Mouse (Mus musculus): ENCODE data around the gene Spout1. TPM values are rescaled to one million over a fixed set of nuclear protein-coding genes. Genes with fewer than 3 reads are reported as not detected.
A peak's percentile ranks its signal among the peaks of the same experiment; 100 is the strongest.
"Not testable (repeated sequence)": the region's sequence is repeated elsewhere in the genome, so short reads cannot be mapped to it uniquely, and the experiment has no call there.

Gene Spout1
- polyA plus RNA-seq, 1 experiment from 2014 or later = 56.7 TPM

DNA sequence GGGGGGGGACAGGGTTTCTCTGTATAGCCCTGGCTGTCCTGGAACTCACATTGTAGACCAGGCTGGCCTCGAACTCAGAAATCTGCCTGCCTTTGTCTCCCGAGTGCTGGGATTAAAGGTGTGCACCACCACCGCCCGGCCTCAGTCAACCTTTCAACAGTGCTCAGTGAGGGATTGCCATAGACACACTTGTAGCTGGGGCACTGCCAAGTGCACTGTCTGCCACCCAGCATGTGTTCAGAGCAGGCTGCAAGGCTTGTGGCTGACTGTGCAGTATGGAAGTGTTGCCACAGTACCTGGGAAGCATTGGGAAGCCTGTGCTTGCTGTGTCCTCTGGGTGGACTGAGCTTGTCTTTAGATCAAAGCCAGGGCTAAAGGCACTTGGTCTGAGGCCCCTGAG lies 38.2 kb downstream of the Spout1 start:
- not testable (repeated sequence) for H3K9ac ChIP-seq; H3K4me3 ChIP-seq (replicated peaks); H3K27ac ChIP-seq; H3K27me3 ChIP-seq (replicated peaks); H3K4me2 ChIP-seq; H3K9me3 ChIP-seq; H3K4me1 ChIP-seq; ATAC-seq (ENCODE audit: insufficient read depth, low FRiP score, low read depth)
- WGBS = 79% methylated on average over 4 of the region's 4 CpGs
- H3K36me3 ChIP-seq = peaks cover 36% of the 10 kb centered on the region

DNA sequence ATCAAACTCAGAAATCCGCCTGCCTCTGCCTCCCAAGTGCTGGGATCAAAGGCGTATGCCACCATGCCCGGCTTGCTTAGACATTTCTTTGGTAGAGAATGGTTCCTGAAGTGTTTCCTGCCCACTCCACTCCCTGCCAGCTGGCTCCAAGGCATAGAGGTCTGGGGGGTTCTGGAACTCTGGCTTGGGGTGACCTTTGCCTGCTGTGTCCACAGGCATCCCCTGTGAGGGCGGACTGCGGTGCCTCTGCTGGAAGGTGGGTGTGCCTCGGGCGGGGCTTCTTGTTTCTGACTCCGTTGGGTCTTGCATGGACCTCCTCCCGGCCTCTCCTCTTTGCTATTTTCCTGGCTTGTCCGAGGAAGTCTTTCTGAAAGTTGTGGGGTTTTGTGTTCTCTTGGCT lies 41.8 kb downstream of the Spout1 start:
- H3K27ac ChIP-seq = no peak overlapping the region
- ATAC-seq (ENCODE audit: insufficient read depth, low FRiP score, low read depth) = no peak
- H3K4me1 ChIP-seq = peaks cover 18% of the 10 kb centered on the region
- H3K9ac ChIP-seq = no peak overlapping the region
- H3K9me3 ChIP-seq = no peaks in the 10 kb centered on the region
- no peaks in the 10 kb centered on the region for H3K27me3 ChIP-seq (replicated peaks)
- no peak overlapping the region for H3K4me2 ChIP-seq
- no peak overlapping the region for H3K4me3 ChIP-seq (replicated peaks)
- WGBS = 81% methylated on average over 10 of the region's 10 CpGs
- H3K36me3 ChIP-seq = peaks cover 17% of the 10 kb centered on the region; the same call in 1 of the 2 replicates

DNA sequence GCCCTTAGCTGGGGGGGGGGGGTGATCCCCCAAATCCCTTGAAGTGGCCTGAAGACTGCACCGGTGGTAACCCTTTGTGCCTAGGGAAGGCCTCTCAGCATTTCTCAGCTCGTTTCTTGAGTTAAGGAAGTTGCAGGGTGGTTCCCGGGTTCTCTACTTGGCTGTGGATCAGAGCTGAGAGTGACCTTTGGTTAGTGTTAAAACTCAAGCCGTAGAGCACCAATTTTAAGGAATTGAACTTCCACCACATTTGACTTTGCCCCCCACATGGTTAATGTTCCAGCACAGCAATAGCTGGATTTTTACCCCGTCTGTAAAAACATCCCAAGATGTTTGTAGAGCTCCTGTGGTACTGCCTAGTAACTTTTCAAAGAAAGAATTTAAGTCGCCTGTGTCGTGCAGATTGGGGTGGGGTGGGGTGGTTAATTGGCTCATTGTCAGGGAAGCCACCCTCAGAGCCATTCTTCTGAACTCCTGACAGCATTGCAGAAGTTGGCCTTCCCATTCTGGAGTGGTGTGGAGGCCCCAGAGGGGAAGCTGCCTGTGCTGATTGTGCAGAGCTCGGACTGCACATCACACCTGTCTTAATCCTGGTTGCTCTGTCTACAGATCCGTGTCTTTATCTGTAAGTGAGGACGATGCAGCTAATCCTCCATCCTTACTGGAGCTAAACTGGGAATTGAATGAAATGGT lies 43.2 kb downstream of the Spout1 start:
- Histone ChIP-seq H3K27ac (peak overlapping the region; percentile 80; the same call in 1 of the 2 replicates), H3K9me3 (no peaks in the 10 kb centered on the region), H3K9ac (peak overlapping the region; percentile 87; the same call in 1 of the 2 replicates), H3K4me3 (replicated peaks) (peak overlapping the region; percentile 96), H3K27me3 (replicated peaks) (no peaks in the 10 kb centered on the region), H3K4me1 (peaks cover 18% of the 10 kb centered on the region), H3K4me2 (peak overlapping the region; percentile 87), H3K36me3 (peaks cover 8% of the 10 kb centered on the region; the same call in 1 of the 2 replicates)
- 64% methylated on average over 10 of the region's 10 CpGs for WGBS
- no peak for ATAC-seq (ENCODE audit: insufficient read depth, low FRiP score, low read depth)

DNA sequence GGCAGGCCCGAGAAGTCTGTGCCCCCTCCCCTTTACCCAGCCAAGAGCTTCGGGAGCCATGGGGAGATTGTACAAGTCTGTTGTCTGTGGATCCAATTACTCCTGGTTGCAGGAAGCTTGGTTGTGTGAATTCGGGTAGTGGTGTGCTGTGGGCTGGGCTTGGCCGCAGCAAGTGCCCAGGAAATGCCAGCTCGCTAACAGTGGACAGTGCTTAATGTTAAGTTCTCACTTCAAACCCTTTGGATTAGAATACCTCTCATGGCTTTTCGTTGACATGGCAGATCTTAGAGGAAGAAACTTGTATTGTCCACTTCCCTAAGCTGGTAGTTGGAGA lies 43.9 kb downstream of the Spout1 start:
- H3K4me1 ChIP-seq = peaks cover 18% of the 10 kb centered on the region
- H3K4me2 ChIP-seq = peak overlapping the region; percentile 87
- 20% methylated on average over 6 of the region's 6 CpGs for WGBS
- H3K27me3 ChIP-seq (replicated peaks) = no peaks in the 10 kb centered on the region
- no peaks in the 10 kb centered on the region for H3K9me3 ChIP-seq
- H3K9ac ChIP-seq = peak overlapping the region; percentile 87
- H3K4me3 ChIP-seq (replicated peaks) = peak overlapping the region; percentile 96
- H3K36me3 ChIP-seq = peaks cover 7% of the 10 kb centered on the region; the same call in 1 of the 2 replicates
- peak overlapping the region; percentile 80 for H3K27ac ChIP-seq
- ATAC-seq (ENCODE audit: insufficient read depth, low FRiP score, low read depth) = no peak

DNA sequence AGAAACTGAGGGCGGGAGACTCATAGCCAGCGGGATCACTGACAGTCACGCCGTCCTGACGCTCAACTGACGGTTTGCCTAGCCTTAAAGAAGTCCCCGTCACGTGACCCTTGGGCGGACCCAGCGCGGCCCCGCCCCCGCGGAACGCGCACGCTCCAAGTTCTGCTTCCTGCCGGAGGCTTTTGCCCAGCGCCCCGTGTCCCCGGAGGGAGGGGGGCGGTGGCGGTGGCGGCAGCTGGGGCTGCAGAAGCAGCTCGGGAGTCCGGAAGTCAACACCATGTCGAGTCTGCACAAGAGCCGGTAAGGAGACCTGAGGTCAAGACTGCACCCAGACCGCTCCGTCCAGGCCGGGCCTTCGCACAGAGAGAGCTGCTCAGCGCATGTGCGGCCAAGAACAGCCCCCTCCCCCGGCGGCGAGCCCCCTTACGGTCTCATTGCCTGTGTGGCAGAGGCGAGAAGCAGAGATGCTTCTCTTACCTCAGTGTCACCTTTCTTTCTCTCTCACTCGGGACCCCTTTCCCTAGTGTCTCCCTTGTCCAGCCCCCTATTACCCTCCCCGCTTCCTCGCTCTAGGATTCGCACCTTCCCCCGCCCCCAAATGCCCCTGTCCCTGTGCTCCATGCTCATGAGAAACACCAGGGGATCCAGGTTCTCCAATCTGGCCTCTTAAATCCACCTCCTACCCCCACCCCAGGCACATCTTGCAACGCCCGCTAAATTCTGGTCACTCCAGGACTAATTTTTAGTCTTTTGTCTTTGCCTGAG lies 44.5 kb downstream of the Spout1 start, which contains the start of gene Tbc1d13:
TSS of gene Tbc1d13 (plus strand) at position 134 of the 765 bp plus-strand sequence.
- Histone ChIP-seq H3K27me3 (replicated peaks) (no peaks in the 10 kb centered on the region), H3K4me3 (replicated peaks) (peak within 1 kb of the TSS; percentile 96), H3K4me1 (peaks cover 18% of the 10 kb centered on the region), H3K27ac (peak within 1 kb of the TSS; percentile 80), H3K4me2 (peak within 1 kb of the TSS; percentile 87), H3K36me3 (peaks cover 7% of the 10 kb centered on the region; the same call in 1 of the 2 replicates), H3K9me3 (no peaks in the 10 kb centered on the region), H3K9ac (peak within 1 kb of the TSS; percentile 87)
- peak; percentile 92 for ATAC-seq (ENCODE audit: insufficient read depth, low FRiP score, low read depth)
- WGBS = under 1% methylated on average over 44 of the region's 46 CpGs

DNA sequence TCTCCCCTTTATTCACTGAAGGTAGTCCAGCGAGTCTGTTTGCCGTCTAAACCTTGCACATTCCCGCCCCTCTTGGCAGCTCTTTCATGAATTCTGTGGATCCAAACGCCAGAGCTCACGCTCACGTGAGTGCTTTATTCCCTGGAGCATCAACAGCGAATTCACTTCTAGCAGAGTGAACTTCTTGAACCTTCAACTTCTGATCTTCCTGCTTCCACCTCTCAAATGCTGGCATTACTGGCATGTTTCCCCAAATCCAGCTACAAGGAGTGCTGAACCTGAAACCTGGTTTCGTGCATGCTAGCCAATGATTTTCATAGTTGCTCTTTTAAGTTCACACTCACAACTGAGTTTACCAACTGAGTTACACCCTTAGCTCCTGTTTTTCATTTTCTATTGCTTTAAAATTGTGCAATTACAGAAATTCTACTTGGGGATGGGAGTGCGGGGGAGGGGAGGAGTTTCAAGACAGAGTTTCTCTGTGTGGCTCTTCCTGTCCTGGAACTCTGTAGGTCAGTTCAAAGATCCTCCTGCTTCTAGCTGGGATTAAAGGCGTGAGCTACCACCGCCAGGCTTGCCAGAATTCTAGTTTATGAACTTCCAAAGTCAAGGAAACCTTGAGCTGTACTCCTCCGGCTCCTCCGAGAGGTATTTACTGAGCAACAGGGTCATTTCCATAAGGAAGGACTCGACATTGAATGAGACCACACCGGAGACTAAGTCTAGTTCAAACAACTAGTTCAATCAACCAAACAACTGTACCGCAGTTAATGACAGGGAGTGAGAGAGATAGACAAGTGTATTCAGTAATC lies 45.3 kb downstream of the Spout1 start:
- peak overlapping the region; percentile 87 for H3K4me2 ChIP-seq
- peak; percentile 47 for ATAC-seq (ENCODE audit: insufficient read depth, low FRiP score, low read depth)
- WGBS = 14% methylated on average over 16 of the region's 16 CpGs

DNA sequence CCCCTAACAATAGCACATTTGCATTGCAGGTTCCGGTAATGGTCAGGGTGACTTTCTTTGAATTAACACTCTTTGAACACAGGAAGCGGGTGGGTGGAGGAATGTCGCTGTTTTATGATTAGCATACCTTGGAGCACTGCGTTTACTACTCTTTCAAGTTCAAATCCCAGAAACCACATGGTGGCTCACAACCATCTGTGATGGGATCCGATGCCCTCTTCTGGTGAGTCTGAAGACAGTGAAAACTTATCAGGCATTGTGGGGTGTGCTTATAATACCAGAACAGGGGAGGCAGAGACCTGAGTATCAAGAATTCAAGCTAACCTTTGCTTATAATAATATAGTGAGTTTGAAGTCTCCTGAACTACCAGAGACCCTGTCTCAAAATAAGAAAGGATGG lies 47.0 kb downstream of the Spout1 start:
- H3K27me3 ChIP-seq (replicated peaks); ATAC-seq (ENCODE audit: insufficient read depth, low FRiP score, low read depth): not testable (repeated sequence)
- 59% methylated on average over 5 of the region's 5 CpGs for WGBS

More for the DNA sequence above, 45.3 kb downstream of the Spout1 start:
- no peaks in the 10 kb centered on the region for H3K9me3 ChIP-seq
- H3K9ac ChIP-seq = no peak overlapping the region
- peak overlapping the region; percentile 80 for H3K27ac ChIP-seq
- peak overlapping the region; percentile 96 for H3K4me3 ChIP-seq (replicated peaks)
- peaks cover 7% of the 10 kb centered on the region; the same call in 1 of the 2 replicates for H3K36me3 ChIP-seq
- peaks cover 18% of the 10 kb centered on the region for H3K4me1 ChIP-seq
- no peaks in the 10 kb centered on the region for H3K27me3 ChIP-seq (replicated peaks)

DNA sequence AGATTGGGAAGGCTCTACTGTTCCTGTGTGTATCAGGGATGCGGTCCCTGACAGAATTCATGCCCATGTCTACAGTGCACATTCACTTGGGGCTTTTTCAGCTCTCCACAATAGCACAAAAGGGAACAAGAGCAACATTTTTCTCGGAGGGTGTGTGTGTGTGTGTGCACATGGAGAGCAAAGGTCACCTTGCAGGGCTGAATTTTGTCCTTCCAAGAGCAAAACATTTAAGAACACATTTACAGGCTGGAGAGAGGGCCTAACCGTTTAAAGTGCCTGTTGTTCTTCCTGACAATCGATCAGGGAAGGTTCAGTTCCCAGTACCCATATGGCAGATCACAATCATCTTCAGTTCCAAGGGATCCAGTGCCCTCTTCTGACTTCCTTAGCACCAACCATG lies 48.1 kb downstream of the Spout1 start:
- H3K9me3 ChIP-seq = no peaks in the 10 kb centered on the region
- H3K9ac ChIP-seq = no peak overlapping the region
- ATAC-seq (ENCODE audit: insufficient read depth, low FRiP score, low read depth) = no peak
- H3K27me3 ChIP-seq (replicated peaks) = no peaks in the 10 kb centered on the region
- WGBS = 75% methylated on average over 4 of the region's 4 CpGs
- no peak overlapping the region for H3K4me3 ChIP-seq (replicated peaks)
- H3K27ac ChIP-seq = no peak overlapping the region
- H3K4me2 ChIP-seq = no peak overlapping the region
- no peaks in the 10 kb centered on the region for H3K36me3 ChIP-seq
- peaks cover 16% of the 10 kb centered on the region for H3K4me1 ChIP-seq

More for the DNA sequence above, 47.0 kb downstream of the Spout1 start:
- H3K4me3 ChIP-seq (replicated peaks); H3K4me2 ChIP-seq; H3K9ac ChIP-seq; H3K9me3 ChIP-seq; H3K27ac ChIP-seq; H3K36me3 ChIP-seq: not testable (repeated sequence)
- peaks cover 18% of the 10 kb centered on the region for H3K4me1 ChIP-seq

DNA sequence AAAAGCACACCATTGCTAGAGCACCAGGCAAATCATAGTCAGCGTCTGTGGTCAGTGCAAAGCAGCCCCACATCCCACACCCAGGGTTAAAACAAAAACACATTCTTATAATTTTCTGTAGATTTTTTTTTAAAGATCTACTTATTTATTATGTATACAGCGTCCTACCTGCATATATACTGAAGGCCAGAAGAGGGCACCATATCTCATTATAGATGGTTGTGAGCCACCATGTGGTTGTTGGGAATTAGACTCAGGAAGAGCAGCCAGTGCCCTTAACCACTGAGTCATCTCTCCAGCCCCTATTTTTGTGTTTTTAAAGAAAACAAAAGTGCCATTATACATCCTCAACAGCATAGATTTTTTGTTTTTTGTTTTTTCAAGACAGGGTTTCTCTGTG lies 49.5 kb downstream of the Spout1 start:
- H3K4me2 ChIP-seq = no peak overlapping the region
- peaks cover 6% of the 10 kb centered on the region for H3K4me1 ChIP-seq
- ATAC-seq (ENCODE audit: insufficient read depth, low FRiP score, low read depth) = no peak
- no peak overlapping the region for H3K9ac ChIP-seq
- no peak overlapping the region for H3K27ac ChIP-seq
- H3K27me3 ChIP-seq (replicated peaks) = no peaks in the 10 kb centered on the region
- no peak overlapping the region for H3K4me3 ChIP-seq (replicated peaks)
- 29% methylated on average over 2 of the region's 2 CpGs for WGBS
- no peaks in the 10 kb centered on the region for H3K9me3 ChIP-seq
- no peaks in the 10 kb centered on the region for H3K36me3 ChIP-seq

DNA sequence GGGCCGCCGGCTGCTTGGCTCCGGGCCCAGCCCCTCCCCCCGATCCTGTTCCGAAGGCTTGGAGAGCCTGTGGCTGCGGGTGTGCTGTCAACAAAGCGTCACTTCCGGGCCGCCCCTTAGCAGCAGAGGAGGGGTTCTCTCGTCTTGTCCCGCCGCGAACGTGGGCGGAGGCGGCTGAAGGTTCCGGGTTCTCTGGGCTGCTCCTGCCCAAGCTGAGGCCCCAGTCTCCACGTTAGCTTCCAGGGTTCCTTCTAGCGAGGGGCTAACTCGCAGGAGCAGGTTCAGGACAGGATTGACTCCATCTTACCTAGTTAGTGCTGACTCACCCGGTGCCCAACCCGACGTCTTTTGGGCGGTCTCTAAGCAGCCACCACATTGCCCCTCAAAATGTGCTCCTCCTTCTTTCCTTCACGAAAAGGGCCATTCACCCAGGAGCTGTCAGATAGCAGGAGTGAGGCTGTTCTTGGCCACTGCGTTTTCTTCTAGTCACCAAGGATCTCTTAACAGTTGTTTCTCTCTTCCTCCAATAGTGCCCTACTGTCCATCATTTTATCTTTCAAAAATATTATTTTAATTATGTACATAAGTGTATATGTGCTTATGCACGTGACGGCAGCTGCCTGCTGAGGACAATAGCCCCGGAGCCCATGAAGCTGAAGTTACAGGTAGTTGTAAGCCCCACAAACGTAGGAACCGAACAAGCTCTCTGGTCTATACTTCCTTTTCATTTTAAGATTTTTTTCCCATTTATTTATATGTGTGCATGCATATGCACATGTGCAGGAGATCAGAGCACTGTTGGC lies 53.6 kb downstream of the Spout1 start, which contains the start of gene Zer1:
TSS of gene Zer1 (minus strand) at position 114 of the 803 bp plus-strand sequence.
- peak; percentile 98 for ATAC-seq (ENCODE audit: insufficient read depth, low FRiP score, low read depth)
- H3K4me2 ChIP-seq = peak within 1 kb of the TSS; percentile 67
- H3K4me3 ChIP-seq (replicated peaks) = peak within 1 kb of the TSS; percentile 81
- peak within 1 kb of the TSS; percentile 92 for H3K27ac ChIP-seq
- peaks cover 7% of the 10 kb centered on the region for H3K4me1 ChIP-seq
- WGBS = 9% methylated on average over 31 of the region's 31 CpGs
- H3K9ac ChIP-seq = peak within 1 kb of the TSS; percentile 91
- no peaks in the 10 kb centered on the region for H3K36me3 ChIP-seq
- no peaks in the 10 kb centered on the region for H3K27me3 ChIP-seq (replicated peaks)
- no peaks in the 10 kb centered on the region for H3K9me3 ChIP-seq

Measured in stomach, embryonic 15.5 days (tissue).